Mouse (Mus musculus): ENCODE data around the gene Dact1. TPM values are rescaled to one million over a fixed set of nuclear protein-coding genes. Genes with fewer than 3 reads are reported as not detected.

Dact1 gene
- total and polyA plus RNA-seq, 3 experiments = 2.5 to 3.8 (median 3.8) TPM

GRCm38 (mm10) chr12:71355092-71355491, 45.4 kb downstream of the Dact1 start:
- Histone ChIP-seq H3K4me3 (no peak overlapping the region), H3K27ac (no peak overlapping the region), H3K4me1 (ENCODE audit: control insufficient read depth, insufficient read depth, low read length) (no peaks in the 10 kb centered on the region), H3K79me2 (replicated peaks; ENCODE audit: control insufficient read depth, insufficient read depth, low read length) (no peaks in the 10 kb centered on the region), H3K36me3 (ENCODE audit: control insufficient read depth, insufficient read depth, low read length) (no peaks in the 10 kb centered on the region), H3K27me3 (ENCODE audit: control insufficient read depth, insufficient read depth, low read length) (no peaks in the 10 kb centered on the region), H3K9ac (ENCODE audit: low read depth, low read length) (no peak overlapping the region)
- 86% methylated on average over 3 of the region's 3 CpGs for WGBS
- DNase-seq = no peak
- intact Hi-C loops (cut with DNase I) = no loop called here
- TF ChIP-seq CTCF (IDR thresholded peaks at IDR 0.05) (no peak), EP300 (IDR thresholded peaks at IDR 0.05; ENCODE audit: insufficient read depth, low read depth, low read length) (no peak), POLR2A (IDR thresholded peaks at IDR 0.05; ENCODE audit: insufficient read depth, low read depth, low read length) (no peak)

- Histone ChIP-seq H3K4me3 (no peak overlapping the region), H3K27ac (no peak overlapping the region), H3K27me3 (ENCODE audit: control insufficient read depth, insufficient read depth, low read length) (no peaks in the 10 kb centered on the region), H3K36me3 (ENCODE audit: control insufficient read depth, insufficient read depth, low read length) (no peaks in the 10 kb centered on the region), H3K9ac (ENCODE audit: low read depth, low read length) (no peak overlapping the region), H3K79me2 (replicated peaks; ENCODE audit: control insufficient read depth, insufficient read depth, low read length) (no peaks in the 10 kb centered on the region), H3K4me1 (ENCODE audit: control insufficient read depth, insufficient read depth, low read length) (peaks cover 2% of the 10 kb centered on the region)
- intact Hi-C loops (cut with DNase I) = no loop called here
- TF ChIP-seq POLR2A (IDR thresholded peaks at IDR 0.05; ENCODE audit: insufficient read depth, low read depth, low read length) (no peak), EP300 (IDR thresholded peaks at IDR 0.05; ENCODE audit: insufficient read depth, low read depth, low read length) (no peak), CTCF (IDR thresholded peaks at IDR 0.05) (no peak)
- DNase-seq = no peak
- 88% methylated on average over 7 of the region's 7 CpGs for WGBS
Measured at GRCm38 (mm10) chr12:71361616-71362015, 51.9 kb downstream of the Dact1 start.

- Histone ChIP-seq H3K27me3 (ENCODE audit: control insufficient read depth, insufficient read depth, low read length) (no peaks in the 10 kb centered on the region), H3K9ac (ENCODE audit: low read depth, low read length) (no peak overlapping the region), H3K4me3 (no peak overlapping the region), H3K27ac (no peak overlapping the region), H3K4me1 (ENCODE audit: control insufficient read depth, insufficient read depth, low read length) (peaks cover 2% of the 10 kb centered on the region), H3K36me3 (ENCODE audit: control insufficient read depth, insufficient read depth, low read length) (no peaks in the 10 kb centered on the region), H3K79me2 (replicated peaks; ENCODE audit: control insufficient read depth, insufficient read depth, low read length) (no peaks in the 10 kb centered on the region)
- TF ChIP-seq POLR2A (IDR thresholded peaks at IDR 0.05; ENCODE audit: insufficient read depth, low read depth, low read length) (no peak), CTCF (IDR thresholded peaks at IDR 0.05) (no peak), EP300 (IDR thresholded peaks at IDR 0.05; ENCODE audit: insufficient read depth, low read depth, low read length) (no peak)
- intact Hi-C loops (cut with DNase I) = no loop called here
- DNase-seq = no peak
- WGBS = 91% methylated on average over 8 of the region's 8 CpGs
Measured at GRCm38 (mm10) chr12:71362425-71362824, 52.7 kb downstream of the Dact1 start.

GRCm38 (mm10) chr12:71364106-71364505, 54.4 kb downstream of the Dact1 start:
- Histone ChIP-seq H3K36me3 (ENCODE audit: control insufficient read depth, insufficient read depth, low read length) (no peaks in the 10 kb centered on the region), H3K79me2 (replicated peaks; ENCODE audit: control insufficient read depth, insufficient read depth, low read length) (no peaks in the 10 kb centered on the region), H3K27ac (no peak overlapping the region), H3K4me1 (ENCODE audit: control insufficient read depth, insufficient read depth, low read length) (peaks cover 2% of the 10 kb centered on the region), H3K9ac (ENCODE audit: low read depth, low read length) (no peak overlapping the region), H3K27me3 (ENCODE audit: control insufficient read depth, insufficient read depth, low read length) (no peaks in the 10 kb centered on the region), H3K4me3 (no peak overlapping the region)
- intact Hi-C loops (cut with DNase I) = no loop called here
- TF ChIP-seq EP300 (IDR thresholded peaks at IDR 0.05; ENCODE audit: insufficient read depth, low read depth, low read length) (no peak), CTCF (IDR thresholded peaks at IDR 0.05) (no peak), POLR2A (IDR thresholded peaks at IDR 0.05; ENCODE audit: insufficient read depth, low read depth, low read length) (no peak)
- no peak for DNase-seq
- WGBS = 26% methylated on average over 7 of the region's 7 CpGs

- Histone ChIP-seq H3K36me3 (ENCODE audit: control insufficient read depth, insufficient read depth, low read length) (no peaks in the 10 kb centered on the region), H3K4me3 (no peak overlapping the region), H3K27ac (no peak overlapping the region), H3K27me3 (ENCODE audit: control insufficient read depth, insufficient read depth, low read length) (no peaks in the 10 kb centered on the region), H3K9ac (ENCODE audit: low read depth, low read length) (no peak overlapping the region), H3K79me2 (replicated peaks; ENCODE audit: control insufficient read depth, insufficient read depth, low read length) (no peaks in the 10 kb centered on the region), H3K4me1 (ENCODE audit: control insufficient read depth, insufficient read depth, low read length) (peaks cover 2% of the 10 kb centered on the region)
- TF ChIP-seq POLR2A (IDR thresholded peaks at IDR 0.05; ENCODE audit: insufficient read depth, low read depth, low read length) (no peak), CTCF (IDR thresholded peaks at IDR 0.05) (no peak), EP300 (IDR thresholded peaks at IDR 0.05; ENCODE audit: insufficient read depth, low read depth, low read length) (no peak)
- WGBS = 91% methylated on average over 3 of the region's 3 CpGs
- DNase-seq = no peak
- intact Hi-C loops (cut with DNase I) = no loop called here
Measured at GRCm38 (mm10) chr12:71364531-71364930, 54.8 kb downstream of the Dact1 start.

- Histone ChIP-seq H3K27me3 (ENCODE audit: control insufficient read depth, insufficient read depth, low read length) (no peaks in the 10 kb centered on the region), H3K4me1 (ENCODE audit: control insufficient read depth, insufficient read depth, low read length) (peaks cover 2% of the 10 kb centered on the region), H3K79me2 (replicated peaks; ENCODE audit: control insufficient read depth, insufficient read depth, low read length) (no peaks in the 10 kb centered on the region), H3K27ac (peak overlapping the region; percentile 61; the same call in 1 of the 2 replicates), H3K4me3 (no peak overlapping the region), H3K36me3 (ENCODE audit: control insufficient read depth, insufficient read depth, low read length) (no peaks in the 10 kb centered on the region), H3K9ac (ENCODE audit: low read depth, low read length) (no peak overlapping the region)
- 33% methylated on average over 7 of the region's 7 CpGs for WGBS
- no peak for TF ChIP-seq CTCF (IDR thresholded peaks at IDR 0.05)
- no peak for TF ChIP-seq EP300 (IDR thresholded peaks at IDR 0.05; ENCODE audit: insufficient read depth, low read depth, low read length)
- no peak for TF ChIP-seq POLR2A (IDR thresholded peaks at IDR 0.05; ENCODE audit: insufficient read depth, low read depth, low read length)
- DNase-seq = no peak
- intact Hi-C loops (cut with DNase I) = no loop called here
Measured at GRCm38 (mm10) chr12:71365208-71365607, 55.5 kb downstream of the Dact1 start.
